Mouse (Mus musculus) thymus, postnatal 4 days (tissue): ENCODE results near the gene Pde10a.

ENCODE experiments used
- DNase-seq: peaks from one replicate; pipeline ENCODE4 v3.0.0; 2021

Gene Pde10a

DNA sequence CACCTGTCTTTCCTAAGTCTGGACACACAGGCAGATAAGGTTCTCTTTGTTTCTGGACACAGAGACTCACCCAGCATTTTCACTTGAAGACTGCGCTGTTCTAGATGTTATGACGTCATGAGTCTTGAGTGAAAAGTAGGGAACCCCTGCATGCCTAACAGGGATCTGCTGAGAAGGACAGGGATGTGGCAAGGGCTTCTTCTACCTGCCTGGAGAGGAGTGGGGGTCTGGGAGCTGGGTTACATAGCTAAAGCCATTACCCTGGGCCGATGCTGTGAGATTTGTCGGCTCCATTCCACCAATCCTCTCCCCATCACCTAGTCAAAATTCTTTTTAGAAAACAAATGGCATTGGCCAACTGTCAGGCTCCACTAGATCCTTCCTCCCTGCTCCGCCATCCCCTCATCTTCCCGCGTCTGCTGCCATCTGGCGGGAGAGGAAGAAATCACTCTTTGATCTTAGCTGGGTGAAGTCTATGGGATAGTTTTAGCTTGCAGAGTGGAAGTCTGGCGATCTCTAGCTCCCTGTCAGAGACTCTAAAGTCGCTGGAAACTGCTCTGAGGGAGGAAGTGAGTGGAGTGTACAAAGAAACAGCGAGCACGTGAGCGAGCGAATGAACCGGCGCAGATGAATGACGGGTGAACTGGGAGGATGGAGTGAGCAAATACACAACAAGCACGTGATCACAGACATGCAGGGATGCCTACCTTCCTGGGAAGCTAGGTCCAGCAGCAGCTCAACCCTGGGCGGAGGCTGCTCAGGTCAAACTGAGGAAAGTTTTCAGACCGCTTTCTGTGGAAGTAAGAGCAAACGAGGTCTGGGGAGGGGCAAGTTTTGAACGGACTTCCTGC, 67.5 kb downstream of the Pde10a start:
- peak; percentile 89 for DNase-seq

DNA sequence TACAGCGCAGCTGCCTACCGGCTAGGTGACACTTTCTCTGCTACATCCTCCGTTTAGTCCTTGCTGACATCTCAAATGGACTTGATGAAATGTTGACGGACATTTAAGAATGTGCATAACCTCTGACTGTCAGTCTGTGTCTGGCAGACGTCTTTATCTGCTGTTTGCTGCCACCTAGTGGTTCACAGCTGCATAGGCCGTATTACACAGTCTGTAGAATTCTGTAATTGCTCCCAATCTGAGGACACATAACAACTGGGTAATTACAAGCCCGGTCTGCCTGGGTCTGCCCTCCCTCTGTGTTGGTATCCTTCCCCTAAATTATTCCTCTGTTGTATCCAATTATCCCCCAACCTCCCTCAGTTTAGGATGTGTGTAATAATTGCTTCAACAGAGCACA, 72.6 kb downstream of the Pde10a start:
- peak; percentile 77 for DNase-seq

DNA sequence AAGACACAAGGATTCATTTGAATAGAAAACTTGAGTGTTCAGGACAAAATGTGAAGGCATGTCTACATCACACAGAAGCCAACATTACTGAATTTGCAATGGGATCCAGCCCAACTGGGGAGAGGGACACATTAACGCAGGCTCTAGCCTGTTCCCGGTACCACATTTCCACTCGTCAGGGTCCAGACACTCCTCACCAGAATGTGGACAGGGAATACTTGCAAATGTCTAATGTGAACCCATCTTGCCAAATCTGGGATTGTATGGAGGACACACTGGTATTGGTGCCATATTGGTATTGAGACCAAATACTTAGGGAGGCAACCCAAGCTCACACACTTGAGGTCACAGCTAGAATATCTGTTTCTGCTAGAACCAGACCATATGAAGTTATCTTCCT, 77.8 kb downstream of the Pde10a start:
- no peak for DNase-seq

DNA sequence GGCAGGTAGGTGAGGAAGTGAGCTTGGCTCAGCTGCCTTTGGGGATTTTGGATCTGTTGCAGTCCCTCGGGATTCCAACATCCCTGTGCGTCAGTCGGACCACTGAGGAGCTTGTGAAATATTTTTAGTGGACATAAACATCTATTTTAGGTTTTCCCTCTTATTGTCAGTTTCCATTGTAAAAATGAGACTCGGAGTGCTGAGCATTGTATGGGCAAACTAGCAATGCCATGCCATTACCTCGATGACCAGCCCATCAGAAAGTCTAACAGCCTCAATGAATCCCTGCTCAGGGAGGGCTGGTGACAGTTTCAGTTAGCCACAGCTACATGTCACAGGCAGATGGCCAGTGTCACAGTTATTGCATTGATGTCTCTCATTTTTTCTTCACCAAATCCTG, 80.7 kb downstream of the Pde10a start:
- no peak for DNase-seq

DNA sequence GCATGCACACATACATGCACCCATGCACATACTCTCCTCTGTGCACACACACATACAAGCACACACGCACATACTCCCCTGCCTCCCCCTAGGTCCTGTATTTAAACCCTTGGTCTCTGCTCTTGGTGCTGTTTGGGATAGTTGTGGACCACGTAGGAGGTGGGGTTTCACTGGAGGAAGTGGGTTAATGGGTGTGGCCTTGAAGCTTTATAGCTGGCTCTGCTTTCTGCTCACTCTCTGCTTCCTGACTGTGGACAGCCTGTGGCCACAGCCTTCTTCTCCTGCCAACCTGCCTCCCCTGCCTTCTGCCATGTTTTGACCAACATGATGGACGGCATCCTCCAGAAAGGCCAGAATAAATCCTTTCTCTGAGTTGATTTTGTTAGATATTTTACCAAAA, 81.5 kb downstream of the Pde10a start:
- no peak for DNase-seq

DNA sequence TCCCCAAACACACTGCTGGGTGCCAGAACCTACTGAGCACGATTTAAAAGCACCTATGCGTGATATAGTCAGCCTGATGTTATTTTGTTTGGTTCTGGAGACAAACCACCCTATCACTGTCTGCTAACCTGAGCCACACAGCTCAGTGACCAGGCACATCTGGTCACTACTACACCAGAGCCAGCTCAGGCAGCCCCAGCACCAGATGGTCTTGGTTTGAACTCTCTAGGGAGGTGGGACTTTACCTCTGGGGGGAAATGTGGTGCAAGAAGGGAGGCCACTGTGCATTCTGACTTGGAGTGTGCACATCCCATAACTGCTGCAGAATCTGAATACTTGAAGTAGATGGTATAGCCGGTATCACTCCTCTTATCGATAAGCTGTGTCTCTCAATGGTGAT, 86.7 kb downstream of the Pde10a start:
- no peak for DNase-seq

DNA sequence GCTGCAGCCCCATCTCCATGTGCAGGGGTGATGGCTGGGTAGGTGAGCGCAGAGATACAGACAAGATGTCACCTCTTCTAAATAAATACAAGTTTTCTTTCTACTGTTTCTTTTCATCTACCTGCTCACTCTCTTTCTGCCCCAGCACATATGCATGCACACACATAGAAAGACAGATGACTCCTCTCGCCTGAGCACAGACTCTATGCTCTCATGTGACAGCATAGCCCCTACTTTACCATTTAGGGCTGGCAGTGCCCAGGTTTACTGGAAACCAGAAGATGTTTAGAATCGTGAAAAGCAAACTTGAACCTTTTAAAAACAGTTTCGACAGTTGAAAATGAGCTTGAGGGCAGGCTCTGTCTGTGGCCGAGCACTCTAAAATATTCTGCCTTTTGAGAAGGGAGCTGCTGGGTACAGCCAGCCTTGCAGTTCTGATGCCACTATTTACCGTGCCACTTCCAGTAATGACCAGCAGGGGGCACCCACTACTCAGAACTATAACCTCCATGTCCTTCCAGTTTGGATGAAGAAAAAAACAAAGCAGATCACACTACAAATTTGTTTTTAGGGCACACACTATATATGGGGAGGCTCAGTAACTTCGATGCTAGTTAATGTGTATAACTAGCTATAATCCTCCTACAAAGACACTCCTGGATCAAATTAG, 88.8 kb downstream of the Pde10a start:
- DNase-seq: peak; percentile 83

DNA sequence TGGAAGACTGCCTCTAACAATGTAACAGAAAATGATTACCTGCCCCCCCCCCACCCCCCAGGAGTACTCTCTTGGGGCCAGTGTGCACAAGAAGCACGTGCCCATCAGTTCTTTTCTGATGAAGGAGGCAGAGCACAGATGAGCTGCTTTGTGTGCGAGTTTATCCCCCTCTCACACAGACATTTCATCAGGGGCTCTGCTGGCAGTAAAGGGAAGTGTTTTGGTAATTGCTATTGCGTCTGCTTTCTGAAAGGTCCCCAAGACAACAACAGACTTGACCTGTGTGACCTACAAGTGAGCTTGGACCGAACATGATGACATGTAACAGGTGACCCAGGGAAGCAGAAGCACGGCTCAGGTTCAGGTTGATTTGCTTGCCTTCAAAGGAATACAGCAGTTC, 95.2 kb downstream of the Pde10a start:
- DNase-seq: no peak

DNA sequence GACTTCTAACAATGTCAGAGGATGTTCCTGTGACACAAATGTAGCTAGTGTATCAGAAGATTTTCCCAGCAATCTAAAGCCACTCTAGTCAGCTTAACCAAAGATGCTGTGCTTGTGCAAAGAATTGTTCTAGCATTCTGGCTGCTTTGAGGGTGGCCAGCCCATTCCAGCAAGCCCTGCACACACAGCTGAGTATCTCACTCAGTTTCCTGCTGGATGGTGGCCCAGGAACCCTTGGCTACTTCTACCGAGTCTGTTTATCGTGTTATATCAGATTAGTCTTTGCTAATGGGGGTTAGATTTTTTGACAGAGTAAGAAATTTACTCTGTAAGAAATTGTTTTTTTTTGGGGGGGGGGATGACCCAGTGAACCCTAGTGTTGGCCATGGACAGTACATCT, 95.9 kb downstream of the Pde10a start:
- no peak for DNase-seq

DNA sequence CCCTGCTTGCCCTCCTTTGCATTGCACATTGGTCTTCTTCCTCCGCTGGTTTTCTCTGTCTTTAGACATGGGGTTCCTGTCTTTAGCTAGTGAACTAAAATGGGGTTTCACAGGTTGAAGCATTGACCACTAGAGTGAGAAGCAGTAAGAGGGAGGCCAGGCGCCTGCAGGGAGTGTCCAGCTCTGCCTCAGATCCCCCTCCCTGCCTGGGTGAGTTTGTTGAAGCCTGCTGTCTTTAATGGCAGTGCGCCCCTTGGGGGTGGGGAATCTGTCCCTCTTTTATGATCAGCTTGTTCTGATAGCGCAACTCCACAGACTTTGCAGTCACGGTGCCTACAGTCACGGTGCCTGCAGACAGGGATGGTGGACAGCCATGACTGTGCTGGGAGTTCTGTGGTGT, 96.7 kb downstream of the Pde10a start:
- no peak for DNase-seq

DNA sequence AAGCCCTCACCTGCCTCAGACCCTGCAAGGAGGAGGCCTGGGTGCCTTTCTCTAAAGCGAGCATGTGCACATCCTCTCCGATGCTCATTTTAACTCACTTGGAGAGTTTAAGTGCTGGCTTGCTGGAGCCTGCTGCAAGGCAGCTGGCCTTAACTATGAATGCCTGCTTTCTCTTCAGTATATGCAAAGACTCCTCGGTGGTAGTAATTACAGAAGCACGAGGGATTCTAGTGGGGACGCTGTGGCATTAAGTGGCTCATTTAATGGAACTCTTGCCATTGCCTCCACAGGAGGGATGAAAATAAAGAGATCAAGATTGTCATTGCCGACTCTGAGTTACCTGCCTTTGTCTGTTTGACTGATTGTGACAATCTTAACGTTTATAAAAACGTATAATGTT, 101.2 kb downstream of the Pde10a start:
- DNase-seq: no peak

DNA sequence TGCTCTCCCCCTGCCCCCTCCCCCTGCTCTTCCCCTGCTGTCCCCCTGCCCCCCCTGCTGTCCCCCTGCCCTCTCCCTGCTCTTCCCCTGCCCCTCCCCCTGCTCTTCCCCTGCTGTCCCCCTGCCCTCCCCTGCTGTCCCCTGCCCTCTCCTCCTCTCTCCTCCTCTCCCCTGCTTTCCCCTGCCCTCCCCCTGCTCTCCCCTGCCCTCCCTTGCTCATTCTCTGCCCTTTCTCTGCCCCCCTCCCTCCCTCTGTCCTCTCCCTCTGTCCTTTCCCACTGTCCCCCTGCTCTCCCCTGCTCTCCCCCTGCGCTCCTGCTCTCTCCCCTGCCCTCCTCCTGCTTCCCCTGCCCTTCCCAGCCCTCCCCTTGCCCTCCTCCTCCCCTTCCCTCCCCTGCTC, 106.5 kb downstream of the Pde10a start:
- DNase-seq: no peak

DNA sequence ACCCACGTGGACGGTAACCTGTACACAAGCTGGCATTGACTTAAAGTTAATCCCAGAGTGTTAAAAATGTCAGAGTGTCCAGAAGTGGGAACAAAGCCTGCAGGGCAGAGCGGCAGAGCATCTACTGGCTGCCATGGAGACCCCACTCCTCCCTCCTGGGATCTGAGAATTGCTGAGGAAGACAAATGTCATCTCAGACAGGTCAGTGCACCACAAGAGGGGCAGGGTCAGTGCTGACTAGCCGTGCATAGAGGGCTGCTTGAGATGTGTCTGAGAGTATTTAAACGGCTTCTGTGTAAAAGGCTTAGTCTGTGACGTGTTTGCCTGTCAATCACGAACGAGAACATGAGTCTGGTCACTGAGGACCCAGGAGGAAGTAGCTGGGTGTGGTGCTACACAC, 108.4 kb downstream of the Pde10a start:
- no peak for DNase-seq

DNA sequence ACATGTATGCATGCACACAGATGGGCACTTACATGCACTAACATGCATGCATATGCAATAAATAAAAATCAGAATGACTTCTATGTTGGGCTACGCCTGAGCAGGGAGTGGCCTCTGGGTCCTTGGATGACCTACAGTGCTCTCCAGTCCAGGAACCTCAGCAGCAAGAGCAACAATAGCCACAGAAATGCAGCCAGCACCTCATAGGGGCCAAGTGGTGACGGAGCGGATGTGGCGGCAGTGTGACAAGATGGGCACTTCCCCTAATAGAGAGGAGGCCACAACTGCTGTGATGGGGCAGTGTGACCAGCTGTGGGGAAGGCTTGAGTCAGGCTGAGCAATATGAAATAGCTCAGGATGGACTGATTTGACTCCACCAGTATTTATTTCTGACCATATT, 109.3 kb downstream of the Pde10a start:
- no peak for DNase-seq

DNA sequence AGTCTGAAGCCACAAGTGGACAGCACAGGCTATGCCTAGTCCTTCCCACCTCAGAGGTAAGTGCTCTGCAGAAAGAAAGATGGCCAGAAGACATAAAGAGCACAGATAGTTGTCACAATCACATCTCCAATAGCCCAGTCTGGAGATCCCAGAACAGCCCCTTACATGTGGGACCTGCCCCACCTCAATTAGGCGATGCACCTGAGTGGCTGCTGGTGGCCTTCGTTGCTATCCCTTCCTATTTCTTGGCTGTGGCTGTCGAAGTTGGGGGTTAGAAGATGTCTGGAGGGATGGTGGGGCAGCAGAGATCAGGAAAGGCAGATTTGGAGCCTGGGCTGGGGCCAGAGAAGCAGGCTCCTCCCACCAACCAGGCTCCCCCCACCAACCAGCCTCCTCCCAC, 111.1 kb downstream of the Pde10a start:
- no peak for DNase-seq

DNA sequence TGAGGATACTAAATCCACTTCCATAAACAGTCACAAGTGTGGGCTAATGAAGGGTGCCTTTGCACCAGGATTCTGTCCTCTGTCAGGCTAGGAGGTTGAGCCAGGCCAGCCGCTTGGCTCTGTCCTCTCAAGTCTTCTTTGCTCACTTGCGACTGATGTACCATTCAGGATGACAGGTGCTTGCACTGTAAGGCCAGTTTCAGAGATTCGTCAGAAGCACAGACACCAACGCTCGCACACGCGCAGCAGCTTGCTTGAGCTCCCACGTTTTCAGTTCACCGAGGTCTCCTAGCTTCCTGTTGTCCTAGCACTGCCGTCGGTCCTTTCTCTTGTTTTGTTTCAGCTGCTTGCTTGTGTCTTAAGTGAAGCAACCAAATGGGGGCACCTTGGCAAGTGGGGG, 111.5 kb downstream of the Pde10a start:
- DNase-seq: no peak

DNA sequence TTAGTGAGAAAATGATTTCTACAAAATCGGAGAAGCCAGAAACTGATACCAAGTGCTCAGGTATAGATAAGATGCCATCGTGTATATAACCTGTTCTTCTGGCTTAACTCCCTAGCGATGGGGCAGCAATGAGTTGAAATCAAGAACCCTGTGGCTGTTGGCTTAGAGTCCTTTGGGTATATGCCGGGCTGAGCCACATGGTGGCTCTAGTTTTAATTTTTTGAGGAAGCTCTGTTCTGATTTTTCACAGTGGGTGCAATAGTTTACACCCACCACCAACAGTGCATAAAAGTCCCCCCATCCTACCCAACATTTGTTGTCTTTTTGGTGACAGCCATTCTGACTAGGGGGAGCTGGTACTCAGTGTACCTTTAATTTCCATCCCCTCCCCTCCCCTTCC, 112.0 kb downstream of the Pde10a start:
- DNase-seq: peak; percentile 15

DNA sequence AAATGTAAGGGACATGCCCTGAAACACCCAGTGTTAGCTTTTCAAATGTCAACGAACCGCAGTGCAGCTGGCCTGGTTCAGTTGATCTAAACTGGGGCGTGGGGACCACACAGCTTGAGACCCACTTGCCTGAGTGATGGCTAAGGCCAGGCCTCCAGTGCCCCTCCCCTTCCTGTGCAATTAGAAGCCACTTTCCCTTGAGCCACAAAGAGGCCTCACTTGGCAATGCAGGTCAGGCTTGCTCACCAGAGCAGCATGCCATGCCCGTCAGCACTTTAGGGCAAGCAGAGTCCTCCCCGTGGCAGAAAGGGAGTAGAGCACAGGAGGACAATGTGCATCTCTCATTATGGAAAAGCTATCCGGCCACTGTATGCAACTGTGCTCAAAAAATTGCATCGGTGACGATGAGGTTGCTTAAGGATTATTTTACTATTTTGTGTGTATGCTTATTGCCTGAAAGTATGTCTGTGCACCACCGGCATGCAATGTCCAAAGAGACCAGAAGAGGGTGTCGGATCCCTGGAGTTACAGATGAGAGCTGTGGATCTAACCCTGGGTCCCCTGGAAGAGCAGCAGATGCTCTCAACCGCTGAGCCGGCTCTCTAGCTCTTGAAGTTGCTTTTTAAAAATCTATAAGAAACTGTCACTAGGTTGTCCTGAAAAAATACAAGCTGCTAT, 114.7 kb downstream of the Pde10a start:
- peak; percentile 32 for DNase-seq

DNA sequence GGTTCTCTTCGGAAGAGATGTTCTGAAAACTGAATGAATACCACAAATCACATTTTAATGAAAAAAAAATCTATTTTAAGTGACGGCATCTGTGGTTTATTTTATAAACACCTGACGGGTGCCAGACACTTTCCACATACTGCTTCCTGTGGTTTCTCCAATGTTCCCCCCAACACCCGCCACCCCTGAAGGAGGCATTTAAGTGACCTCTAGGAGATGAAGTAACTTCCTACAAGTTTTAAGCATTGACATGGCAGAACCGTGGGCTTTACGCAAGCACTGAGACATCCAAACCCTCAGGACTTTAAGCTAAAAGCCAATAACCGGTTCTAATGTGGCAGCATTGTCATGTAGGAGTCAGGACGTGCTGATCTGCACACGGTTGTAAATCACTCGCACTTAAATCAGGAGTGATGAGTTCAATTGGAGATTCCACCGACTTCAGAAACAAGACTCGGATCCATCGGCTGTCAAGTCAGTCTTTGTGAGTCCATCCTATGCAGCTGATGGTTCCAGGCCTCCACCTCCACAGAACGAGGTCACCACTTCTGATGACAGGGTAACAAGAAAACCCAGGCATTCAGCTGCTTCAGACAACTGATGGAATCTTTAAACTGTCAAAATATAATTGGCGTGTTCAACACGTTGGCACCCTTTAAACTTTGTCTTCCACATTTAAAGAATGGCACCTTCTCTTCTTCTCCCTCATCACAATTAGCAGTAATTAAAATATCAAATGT, 115.7 kb downstream of the Pde10a start:
- DNase-seq: no peak

DNA sequence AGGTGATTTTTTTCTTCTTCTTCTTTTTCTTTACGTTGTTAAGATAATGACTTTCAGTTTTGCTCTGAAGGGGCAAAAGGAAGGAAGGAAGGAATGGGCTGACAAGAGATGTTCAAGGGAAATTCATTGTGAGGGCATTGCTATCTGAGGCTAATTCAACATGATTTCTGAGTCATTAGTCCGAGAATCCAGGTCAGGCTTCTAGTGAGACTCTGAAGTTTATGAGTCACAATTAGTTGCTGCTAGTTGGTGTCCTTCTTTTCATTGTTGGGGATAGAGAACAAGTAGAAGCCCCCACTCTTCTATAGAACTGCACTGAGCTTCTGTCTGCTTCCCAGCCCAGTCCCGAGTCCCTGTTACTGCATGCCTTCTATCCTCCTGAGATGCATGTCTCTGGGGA, 116.3 kb downstream of the Pde10a start:
- DNase-seq: no peak

DNA sequence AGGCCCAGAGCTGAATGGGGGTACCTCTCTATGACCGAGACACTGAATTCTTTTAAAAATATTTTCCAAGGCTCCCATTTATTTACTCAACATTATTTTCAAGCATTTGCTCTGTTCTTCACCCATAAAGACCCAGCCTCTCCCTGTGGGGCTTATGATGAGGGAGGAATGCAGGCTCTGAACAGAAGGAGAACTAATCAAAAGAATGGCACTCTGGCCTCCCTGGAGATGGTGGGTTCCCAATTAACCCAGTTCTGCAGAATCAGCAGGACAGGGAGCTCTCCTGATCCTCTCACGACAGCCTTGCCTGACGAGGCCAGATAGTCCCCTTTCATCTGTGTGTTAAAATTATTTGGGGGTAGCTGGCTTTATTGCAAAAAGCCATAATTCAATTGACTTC, 117.2 kb downstream of the Pde10a start:
- no peak for DNase-seq

DNA sequence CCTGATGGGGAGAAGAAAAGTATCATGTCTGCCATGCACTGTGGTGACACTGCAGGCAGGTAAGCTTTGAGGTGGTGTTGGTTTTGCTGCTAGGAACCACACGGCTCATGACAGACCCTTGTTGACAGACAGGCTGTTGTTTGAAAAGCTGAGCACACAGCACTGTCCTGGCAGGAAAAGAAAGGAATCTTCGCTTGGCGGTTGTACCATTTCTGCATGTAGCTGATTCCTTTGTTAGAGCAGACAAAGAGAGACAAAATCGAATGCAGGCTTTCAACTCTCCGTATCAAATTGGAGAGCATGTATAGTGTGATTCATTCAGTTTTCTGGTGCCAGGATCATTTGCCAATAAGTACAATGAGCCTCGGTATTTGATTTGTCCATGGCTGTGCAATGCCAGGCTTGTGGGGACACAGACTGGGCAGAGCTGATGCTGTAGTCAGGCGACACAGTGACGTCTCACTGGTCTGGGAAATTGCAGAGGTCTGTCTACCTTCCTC, 122.2 kb downstream of the Pde10a start:
- DNase-seq: no peak

DNA sequence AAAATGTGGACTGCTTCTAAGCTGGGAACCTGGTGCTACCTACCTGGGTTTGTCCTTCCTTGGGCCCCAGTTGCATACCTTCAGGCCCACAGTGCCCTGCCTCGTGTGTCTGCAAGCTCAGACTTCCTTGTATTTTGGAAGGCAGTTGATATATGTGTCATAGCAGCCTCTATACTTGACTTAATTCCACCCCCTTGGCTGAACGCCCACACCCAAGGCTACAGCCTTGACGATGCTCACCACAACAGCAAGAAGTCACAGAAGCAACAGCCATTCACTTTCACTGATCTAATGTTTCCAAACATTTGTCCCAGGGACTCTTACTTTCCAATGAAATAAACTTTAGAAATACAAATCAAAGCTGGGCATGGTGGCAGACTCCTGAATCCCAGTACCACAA, 123.1 kb downstream of the Pde10a start:
- no peak for DNase-seq
